Mouse (Mus musculus) midbrain, postnatal 0 days (tissue): Measurements from ENCODE around the gene Ptges2. TPM values are rescaled to one million over a fixed set of nuclear protein-coding genes. Genes with fewer than 3 reads are reported as not detected.

Experiments used
- ATAC-seq: fragments of 200-750 bp; cut with Nextera tagmentation; 2 replicates; pipeline ENCODE4 v1.8.0; 2017; ENCODE audit warnings: moderate number of reproducible peaks, mild to moderate bottlenecking, moderate TSS enrichment, moderate library complexity; ENCODE audit not compliant: low FRiP score
- DNase-seq: peaks from one replicate; pipeline ENCODE4 v3.0.0-alpha.2; 2015; ENCODE audit warnings: low spot score
- H3K27ac ChIP-seq: fragments of 300-500 bp; sonication (generic); 2 replicates; pipeline ENCODE4 v1.5.1; 2014; ENCODE audit warnings: low read depth, mild to moderate bottlenecking, low read length, mixed read lengths
- H3K27me3 ChIP-seq: fragments of 300-500 bp; sonication (generic); 2 replicates; pipeline ENCODE4 v1.6.1; 2014; ENCODE audit warnings: low read length, control low read depth, mixed read lengths; ENCODE audit not compliant: insufficient read depth
- H3K36me3 ChIP-seq: fragments of 300-500 bp; sonication (generic); 2 replicates; pipeline ENCODE4 v1.6.1; 2014; ENCODE audit warnings: low read length, control low read depth, mixed read lengths; ENCODE audit not compliant: insufficient read depth
- H3K4me1 ChIP-seq: fragments of 300-500 bp; sonication (generic); 2 replicates; pipeline ENCODE4 v1.6.1; 2014; ENCODE audit warnings: mild to moderate bottlenecking, control low read depth, antibody characterized with exemption, low read length, mixed read lengths; ENCODE audit not compliant: insufficient read depth
- H3K4me2 ChIP-seq: fragments of 300-500 bp; sonication (generic); 2 replicates; pipeline ENCODE4 v1.6.1; 2014; ENCODE audit warnings: low read depth, mild to moderate bottlenecking, low read length, mixed read lengths; ENCODE audit not compliant: poor library complexity, severe bottlenecking
- H3K4me3 ChIP-seq: fragments of 300-500 bp; sonication (generic); 2 replicates; pipeline ENCODE4 v1.5.1; 2014; ENCODE audit warnings: low read depth, mild to moderate bottlenecking, low read length, moderate library complexity
- H3K9ac ChIP-seq: fragments of 300-500 bp; sonication (generic); replicated peaks from 2 replicates; pipeline ENCODE4 v1.6.1; 2014; ENCODE audit warnings: mild to moderate bottlenecking, low read length, moderate library complexity, mixed read lengths; ENCODE audit not compliant: poor library complexity, severe bottlenecking
- H3K9me3 ChIP-seq: fragments of 300-500 bp; sonication (generic); 2 replicates; pipeline ENCODE4 v1.6.1; 2016; ENCODE audit warnings: low read length, control low read depth
- CTCF ChIP-seq: IDR thresholded peaks from 2 replicates; pipeline ENCODE4 v1.5.1; 2016; ENCODE audit warnings: antibody characterized with exemption, mild to moderate bottlenecking
- WGBS: fragments of 180-500 bp; shearing (Covaris S2); extraction: QIAGEN DNeasy Blood & Tissue Kit; methylation state at CpG from one replicate; pipeline ENCODE4 v1.1.7; 2014; 5-methylcytosine and 5-hydroxymethylcytosine counted together
- polyA plus RNA-seq: library from polyadenylated mRNA; unstranded; fragments of >200 nt; fragmentation: Nextera tagmentation; extraction: Ambion mirVana; gene quantifications from 2 replicates; pipeline ENCODE4 v1.2.1, GENCODE M21; 2015
- total RNA-seq: library from RNA; depleted of rRNA; stranded (reverse); fragments of >200 nt; gene quantifications from 2 replicates; pipeline ENCODE4 v1.2.3, GENCODE M21; 2014; rRNA removed

Ptges2 gene
- total and polyA plus RNA-seq, 2 experiments from 2014 or later = 41.1 to 56.2 TPM

GRCm38 (mm10) chr2:32455101-32455500 is 59.4 kb downstream of the Ptges2 start:
- no peak for TF ChIP-seq CTCF
- H3K36me3 ChIP-seq = peaks cover 10% of the 10 kb centered on the region; the same call in 1 of the 2 replicates
- H3K9me3 ChIP-seq = no peaks in the 10 kb centered on the region
- no peak for ATAC-seq
- no peak overlapping the region for H3K4me3 ChIP-seq
- H3K27me3 ChIP-seq = no peaks in the 10 kb centered on the region
- WGBS = 90% methylated on average over 8 of the region's 8 CpGs
- H3K4me1 ChIP-seq = peaks cover 10% of the 10 kb centered on the region; the same call in 1 of the 2 replicates
- H3K9ac ChIP-seq = no peak overlapping the region
- H3K4me2 ChIP-seq = no peak overlapping the region
- H3K27ac ChIP-seq = no peak overlapping the region
- no peak for DNase-seq

Other genes starting within 250 kb of the Ptges2 start
- gene Prrc2b, start 244.8 kb upstream of the Ptges2 start, total RNA-seq = 164 and 215 TPM in 2 replicates
- 51.5 and 65.9 TPM in 2 replicates for gene Prrc2b, start 244.8 kb upstream of the Ptges2 start, polyA plus RNA-seq
- gene Pomt1, start 159.3 kb upstream of the Ptges2 start, total RNA-seq = 48.6 and 48.9 TPM in 2 replicates
- gene Pomt1, start 159.3 kb upstream of the Ptges2 start, polyA plus RNA-seq = 21.5 and 23.5 TPM in 2 replicates
- gene Uck1, start 135.7 kb upstream of the Ptges2 start, total RNA-seq = 138 and 142 TPM in 2 replicates
- 110 and 121 TPM in 2 replicates for gene Uck1, start 135.7 kb upstream of the Ptges2 start, polyA plus RNA-seq
- gene Golga2, start 108.5 kb upstream of the Ptges2 start, total RNA-seq = 57.4 and 68.8 TPM in 2 replicates
- 27.7 and 30.1 TPM in 2 replicates for gene Golga2, start 108.5 kb upstream of the Ptges2 start, polyA plus RNA-seq
- gene Swi5, start 107.8 kb upstream of the Ptges2 start, total RNA-seq = 292 and 375 TPM in 2 replicates
- 463 and 486 TPM in 2 replicates for gene Swi5, start 107.8 kb upstream of the Ptges2 start, polyA plus RNA-seq
- gene Ciz1, start 43.6 kb upstream of the Ptges2 start, total RNA-seq = 63.7 and 81.8 TPM in 2 replicates
- gene Ciz1, start 43.6 kb upstream of the Ptges2 start, polyA plus RNA-seq = 47.3 and 48.8 TPM in 2 replicates
- 170 and 186 TPM in 2 replicates for gene Dnm1, start 42.6 kb upstream of the Ptges2 start, total RNA-seq
- 105 and 107 TPM in 2 replicates for gene Dnm1, start 42.6 kb upstream of the Ptges2 start, polyA plus RNA-seq
- gene 1110008P14Rik, start 14.0 kb upstream of the Ptges2 start, total RNA-seq = 336 and 450 TPM in 2 replicates
- gene 1110008P14Rik, start 14.0 kb upstream of the Ptges2 start, polyA plus RNA-seq = 198 and 224 TPM in 2 replicates
- gene Lcn2, start 7.6 kb upstream of the Ptges2 start, total RNA-seq = 0.57 TPM in 1 of 2 replicates, not detected in the other
- gene Lcn2, start 7.6 kb upstream of the Ptges2 start, polyA plus RNA-seq = 0.35 and 0.44 TPM in 2 replicates
- gene Naif1, start 54.6 kb downstream of the Ptges2 start, total RNA-seq = 2.4 and 3.2 TPM in 2 replicates
- gene Naif1, start 54.6 kb downstream of the Ptges2 start, polyA plus RNA-seq = 3.0 and 3.2 TPM in 2 replicates
- 60.6 and 69.2 TPM in 2 replicates for gene Slc25a25, start 55.5 kb downstream of the Ptges2 start, total RNA-seq
- gene Slc25a25, start 55.5 kb downstream of the Ptges2 start, polyA plus RNA-seq = 52.0 and 53.4 TPM in 2 replicates
- gene Fam102a, start 139.4 kb downstream of the Ptges2 start, total RNA-seq = 21.5 and 24.4 TPM in 2 replicates
- gene Fam102a, start 139.4 kb downstream of the Ptges2 start, polyA plus RNA-seq = 6.8 and 7.2 TPM in 2 replicates
- 70.0 and 73.3 TPM in 2 replicates for gene Dpm2, start 175.0 kb downstream of the Ptges2 start, total RNA-seq
- 135 and 143 TPM in 2 replicates for gene Dpm2, start 175.0 kb downstream of the Ptges2 start, polyA plus RNA-seq
- 19.3 and 20.0 TPM in 2 replicates for gene Pip5kl1, start 178.9 kb downstream of the Ptges2 start, total RNA-seq
- 16.5 and 26.5 TPM in 2 replicates for gene Pip5kl1, start 178.9 kb downstream of the Ptges2 start, polyA plus RNA-seq
- 0.16 and 0.33 TPM in 2 replicates for gene 9430097D07Rik, start 179.8 kb downstream of the Ptges2 start, total RNA-seq
- gene 9430097D07Rik, start 179.8 kb downstream of the Ptges2 start, polyA plus RNA-seq = 0.69 and 0.82 TPM in 2 replicates
- 50.9 and 51.1 TPM in 2 replicates for gene St6galnac4, start 191.2 kb downstream of the Ptges2 start, total RNA-seq
- gene St6galnac4, start 191.2 kb downstream of the Ptges2 start, polyA plus RNA-seq = 38.0 and 38.6 TPM in 2 replicates
- gene St6galnac6, start 203.8 kb downstream of the Ptges2 start, total RNA-seq = 113 and 166 TPM in 2 replicates
- gene St6galnac6, start 203.8 kb downstream of the Ptges2 start, polyA plus RNA-seq = 42.1 and 45.2 TPM in 2 replicates
- 99.6 and 107 TPM in 2 replicates for gene Ak1, start 225.9 kb downstream of the Ptges2 start, total RNA-seq
- 114 and 133 TPM in 2 replicates for gene Ak1, start 225.9 kb downstream of the Ptges2 start, polyA plus RNA-seq